Mouse (Mus musculus): ENCODE data around the gene Ccdc97.

GRCm38 (mm10) chr7:25755468-25755833 is 36.6 kb upstream of the Ccdc97 start:
- TF ChIP-seq CTCF (IDR thresholded peaks at IDR 0.05; ENCODE audit: extremely low read depth, insufficient read length, insufficient replicate concordance, low read depth, low read length) (no peak), POLR2A (IDR thresholded peaks at IDR 0.05; ENCODE audit: low read depth, low read length) (no peak)

All from small intestine, adult 2 months (tissue).